Mouse (Mus musculus): ENCODE results near the gene Steap1. TPM values are rescaled to one million over a fixed set of nuclear protein-coding genes. Genes with fewer than 3 reads are reported as not detected.

Steap1 gene
- polyA plus RNA-seq, 1 experiment = 0.43 TPM

DNA sequence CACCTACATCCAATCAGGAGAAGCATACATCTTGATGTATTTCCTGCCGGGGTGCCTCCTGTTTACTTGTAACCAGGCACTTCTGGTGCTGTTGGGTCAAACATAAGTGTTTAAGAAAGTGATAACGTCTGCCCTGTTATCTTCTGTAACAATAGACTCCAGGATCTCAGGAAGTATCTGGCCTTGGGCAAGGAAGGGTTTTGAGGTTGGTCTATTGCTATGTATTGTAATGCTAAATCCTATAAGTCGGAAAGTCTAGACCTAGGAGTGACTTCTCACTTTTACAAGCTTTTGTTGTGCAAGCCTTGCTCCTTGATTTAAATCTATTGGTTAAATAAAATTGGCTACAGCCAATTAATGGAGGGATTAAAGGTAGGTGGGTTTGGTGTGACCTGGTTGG is 50.3 kb downstream of the Steap1 start:
- H3K36me3 ChIP-seq (ENCODE audit: control insufficient read depth, insufficient read depth, low read length) = no peaks in the 10 kb centered on the region
- no peak overlapping the region for H3K4me3 ChIP-seq (ENCODE audit: low read depth, low read length)
- no peaks in the 10 kb centered on the region; the same call in 1 of the 2 replicates for H3K4me1 ChIP-seq (ENCODE audit: control insufficient read depth, insufficient read depth, insufficient read length, low read length)
- WGBS = 52% methylated on average over 3 of the region's 3 CpGs
- H3K27me3 ChIP-seq (ENCODE audit: control insufficient read depth, insufficient read depth, low read length) = no peaks in the 10 kb centered on the region
- H3K27ac ChIP-seq (ENCODE audit: insufficient read depth, low read depth, low read length) = no peak overlapping the region
- TF ChIP-seq POLR2A (IDR thresholded peaks at IDR 0.05; ENCODE audit: low read depth, low read length) = no peak
- TF ChIP-seq CTCF (IDR thresholded peaks at IDR 0.05; ENCODE audit: extremely low read depth, insufficient read length, insufficient replicate concordance, low read depth, low read length) = no peak

DNA sequence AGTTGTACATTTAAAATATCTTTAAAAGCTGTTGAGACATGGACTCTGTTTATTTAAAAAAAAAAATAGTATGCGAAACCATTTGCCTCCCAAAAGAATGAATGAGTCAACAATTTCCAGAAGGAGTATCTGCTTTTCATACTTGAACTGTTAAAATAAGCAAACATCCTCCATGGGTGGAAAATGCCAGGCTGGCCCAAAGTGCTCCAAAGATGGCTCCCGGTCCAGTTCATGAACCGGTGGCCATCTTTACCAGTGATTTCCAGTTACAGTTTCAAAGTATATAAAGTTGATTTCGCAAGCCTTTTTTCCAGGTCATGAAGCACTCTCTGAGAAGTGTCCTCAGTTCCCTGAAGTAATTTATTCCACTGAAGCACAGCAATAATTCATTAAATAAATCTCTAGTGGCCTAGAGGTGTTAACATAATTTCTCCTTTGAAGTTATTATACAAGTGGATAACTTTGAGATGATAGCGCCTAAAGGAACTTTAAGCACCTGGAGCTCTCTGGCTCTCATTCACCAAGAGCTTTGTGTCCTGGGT is 53.7 kb downstream of the Steap1 start:
- no peaks in the 10 kb centered on the region for H3K36me3 ChIP-seq (ENCODE audit: control insufficient read depth, insufficient read depth, low read length)
- TF ChIP-seq POLR2A (IDR thresholded peaks at IDR 0.05; ENCODE audit: low read depth, low read length) (no peak), CTCF (IDR thresholded peaks at IDR 0.05; ENCODE audit: extremely low read depth, insufficient read length, insufficient replicate concordance, low read depth, low read length) (no peak)
- no peaks in the 10 kb centered on the region for H3K27me3 ChIP-seq (ENCODE audit: control insufficient read depth, insufficient read depth, low read length)
- H3K4me3 ChIP-seq (ENCODE audit: low read depth, low read length) = no peak overlapping the region
- H3K4me1 ChIP-seq (ENCODE audit: control insufficient read depth, insufficient read depth, insufficient read length, low read length) = no peaks in the 10 kb centered on the region; the same call in 1 of the 2 replicates
- H3K27ac ChIP-seq (ENCODE audit: insufficient read depth, low read depth, low read length) = no peak overlapping the region
- 93% methylated on average over 5 of the region's 5 CpGs for WGBS

DNA sequence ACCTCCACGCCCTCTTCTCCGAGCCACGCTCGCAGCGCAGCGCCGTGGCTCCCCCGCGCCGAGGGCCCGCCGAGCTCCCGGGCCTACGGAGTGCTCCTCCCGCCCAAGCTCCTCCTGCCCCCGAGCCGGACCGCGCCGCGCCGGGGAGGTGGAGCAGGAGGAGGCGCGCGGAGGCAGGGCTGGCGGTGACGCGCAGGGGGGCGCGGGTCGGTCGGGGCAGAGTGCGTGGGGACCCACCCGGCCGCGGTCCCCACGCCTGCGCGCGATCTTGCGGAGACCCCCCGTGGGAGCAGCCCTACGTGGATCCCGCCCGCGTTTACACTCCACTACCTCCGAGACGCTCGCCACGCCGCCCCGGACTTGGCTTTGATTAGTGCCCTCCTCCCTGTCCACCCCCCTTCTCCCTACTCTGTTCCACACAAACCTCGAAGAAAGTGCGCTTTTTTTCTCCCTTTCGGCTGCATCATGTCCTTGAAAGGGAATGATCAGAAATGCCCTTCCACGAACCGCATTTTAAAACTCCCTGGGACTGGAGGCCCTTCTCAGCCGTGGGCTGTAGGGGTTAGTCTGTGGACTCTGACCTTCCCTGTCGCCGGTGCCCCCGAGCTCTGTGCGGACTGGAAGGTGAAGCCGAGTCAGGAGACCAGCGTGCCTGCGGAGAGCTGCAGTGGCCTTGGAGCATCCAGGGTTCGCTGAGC is 55.0 kb downstream of the Steap1 start, which contains the start of gene Steap2:
TSS of gene Steap2 (minus strand) at position 623 of the 698 bp plus-strand sequence.
- 1% methylated on average over 66 of the region's 66 CpGs for whole genome bisulfite sequencing

DNA sequence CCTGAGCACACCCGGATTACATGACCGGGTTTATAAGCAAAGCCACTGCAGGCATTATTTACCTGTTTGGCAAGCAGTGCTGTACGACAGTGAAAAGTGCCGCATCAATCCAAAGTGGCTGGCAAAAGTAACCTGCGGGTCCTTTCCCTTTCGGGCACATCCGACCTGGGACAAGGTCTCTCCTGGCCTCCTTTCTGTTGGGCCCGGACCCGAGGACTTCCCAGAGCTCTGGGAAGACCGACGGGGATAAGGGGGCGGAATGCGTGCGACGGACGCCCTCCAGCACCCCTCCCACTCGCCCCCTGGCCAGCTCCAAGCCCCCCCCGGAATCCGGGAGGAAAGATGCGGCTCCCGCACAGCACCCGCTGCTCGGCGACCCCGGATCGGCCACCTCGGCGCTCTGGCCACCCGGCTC is 55.6 kb downstream of the Steap1 start:
- TF ChIP-seq POLR2A (IDR thresholded peaks at IDR 0.05; ENCODE audit: low read depth, low read length) (no peak), CTCF (IDR thresholded peaks at IDR 0.05; ENCODE audit: extremely low read depth, insufficient read length, insufficient replicate concordance, low read depth, low read length) (no peak)
- peaks cover 3% of the 10 kb centered on the region for H3K4me1 ChIP-seq (ENCODE audit: control insufficient read depth, insufficient read depth, insufficient read length, low read length)
- H3K27ac ChIP-seq (ENCODE audit: insufficient read depth, low read depth, low read length) = no peak overlapping the region
- H3K4me3 ChIP-seq (ENCODE audit: low read depth, low read length) = peak overlapping the region; percentile 97
- no peaks in the 10 kb centered on the region for H3K27me3 ChIP-seq (ENCODE audit: control insufficient read depth, insufficient read depth, low read length)
- no peaks in the 10 kb centered on the region for H3K36me3 ChIP-seq (ENCODE audit: control insufficient read depth, insufficient read depth, low read length)
- under 1% methylated on average over 27 of the region's 29 CpGs for WGBS

More for the DNA sequence above, 55.0 kb downstream of the Steap1 start, which contains the start of gene Steap2:
- H3K4me1 ChIP-seq (ENCODE audit: control insufficient read depth, insufficient read depth, insufficient read length, low read length) = peaks cover under 1% of the 10 kb centered on the region
- no peaks in the 10 kb centered on the region for H3K27me3 ChIP-seq (ENCODE audit: control insufficient read depth, insufficient read depth, low read length)
- no peak within 1 kb of the TSS for H3K27ac ChIP-seq (ENCODE audit: insufficient read depth, low read depth, low read length)
- H3K36me3 ChIP-seq (ENCODE audit: control insufficient read depth, insufficient read depth, low read length) = no peaks in the 10 kb centered on the region
- 0 out of 2 replicates have a peak, but pooled peaks have one; percentile 10 for TF ChIP-seq POLR2A (IDR thresholded peaks at IDR 0.05; ENCODE audit: low read depth, low read length)
- TF ChIP-seq CTCF (IDR thresholded peaks at IDR 0.05; ENCODE audit: extremely low read depth, insufficient read length, insufficient replicate concordance, low read depth, low read length) = no peak
- peak within 1 kb of the TSS; percentile 97 for H3K4me3 ChIP-seq (ENCODE audit: low read depth, low read length)

DNA sequence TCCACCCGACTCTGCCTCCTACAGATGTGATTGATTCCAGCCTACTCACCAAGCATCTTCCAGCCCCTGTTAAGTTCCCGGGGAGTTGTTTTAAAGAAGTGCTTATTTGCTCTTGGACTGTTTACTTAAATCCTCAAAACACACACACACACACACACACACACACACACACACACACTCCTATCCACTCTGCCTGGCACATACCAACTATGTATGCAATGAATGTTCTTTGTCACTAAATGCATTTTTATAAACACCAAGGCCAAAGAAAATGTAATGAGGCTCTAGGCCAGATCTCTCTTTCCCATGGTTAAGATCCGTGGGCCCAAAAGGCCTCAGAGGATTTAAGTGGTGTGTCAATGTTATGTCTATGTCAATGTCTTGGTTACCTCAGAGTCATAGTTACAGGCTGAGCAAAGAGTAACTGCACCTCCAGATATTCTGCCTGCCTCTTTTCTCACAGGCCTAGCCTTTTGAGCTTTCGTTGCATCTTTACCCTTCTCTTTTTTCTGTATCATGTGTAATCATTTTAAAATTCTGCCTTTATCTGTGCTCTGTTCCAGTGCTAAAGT is 56.9 kb downstream of the Steap1 start:
- Histone ChIP-seq H3K4me1 (ENCODE audit: control insufficient read depth, insufficient read depth, insufficient read length, low read length) (peaks cover 5% of the 10 kb centered on the region), H3K4me3 (ENCODE audit: low read depth, low read length) (no peak overlapping the region), H3K27ac (ENCODE audit: insufficient read depth, low read depth, low read length) (no peak overlapping the region), H3K36me3 (ENCODE audit: control insufficient read depth, insufficient read depth, low read length) (no peaks in the 10 kb centered on the region), H3K27me3 (ENCODE audit: control insufficient read depth, insufficient read depth, low read length) (no peaks in the 10 kb centered on the region)
- TF ChIP-seq POLR2A (IDR thresholded peaks at IDR 0.05; ENCODE audit: low read depth, low read length) (no peak), CTCF (IDR thresholded peaks at IDR 0.05; ENCODE audit: extremely low read depth, insufficient read length, insufficient replicate concordance, low read depth, low read length) (no peak)
- WGBS = 65% methylated on average over 4 of the region's 4 CpGs

DNA sequence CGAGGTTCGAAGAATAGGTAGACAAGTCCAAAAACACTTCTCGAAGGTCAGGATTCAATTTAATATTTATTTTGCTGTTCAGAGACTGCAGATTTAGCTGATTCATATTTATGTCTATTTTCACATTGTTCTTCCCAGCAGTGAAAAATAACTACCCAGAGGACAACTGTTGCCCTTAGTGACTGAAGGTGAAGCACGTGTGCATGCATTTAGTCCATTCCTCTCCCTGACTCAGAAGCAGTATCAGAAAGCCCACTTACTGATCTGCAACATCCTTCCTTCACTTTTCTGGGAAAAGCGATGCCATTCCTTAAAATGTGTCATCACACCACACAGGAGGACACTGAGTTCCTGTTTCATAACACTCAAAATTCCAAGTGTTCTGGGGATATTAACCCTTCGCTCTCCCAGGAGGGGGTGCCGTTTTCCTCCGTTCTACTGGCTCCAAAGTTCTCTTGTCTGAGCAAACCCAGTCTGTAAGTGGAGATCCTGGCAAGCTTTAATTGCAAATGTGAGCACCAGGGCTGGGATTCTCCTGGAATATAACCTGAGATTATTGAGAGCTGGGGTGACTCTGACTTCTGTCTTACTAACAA is 60.1 kb downstream of the Steap1 start:
- Histone ChIP-seq H3K4me1 (ENCODE audit: control insufficient read depth, insufficient read depth, insufficient read length, low read length) (peaks cover 5% of the 10 kb centered on the region), H3K27ac (ENCODE audit: insufficient read depth, low read depth, low read length) (no peak overlapping the region), H3K36me3 (ENCODE audit: control insufficient read depth, insufficient read depth, low read length) (no peaks in the 10 kb centered on the region), H3K27me3 (ENCODE audit: control insufficient read depth, insufficient read depth, low read length) (no peaks in the 10 kb centered on the region), H3K4me3 (ENCODE audit: low read depth, low read length) (no peak overlapping the region)
- 44% methylated on average over 8 of the region's 8 CpGs for WGBS
- TF ChIP-seq CTCF (IDR thresholded peaks at IDR 0.05; ENCODE audit: extremely low read depth, insufficient read length, insufficient replicate concordance, low read depth, low read length) (no peak), POLR2A (IDR thresholded peaks at IDR 0.05; ENCODE audit: low read depth, low read length) (no peak)

DNA sequence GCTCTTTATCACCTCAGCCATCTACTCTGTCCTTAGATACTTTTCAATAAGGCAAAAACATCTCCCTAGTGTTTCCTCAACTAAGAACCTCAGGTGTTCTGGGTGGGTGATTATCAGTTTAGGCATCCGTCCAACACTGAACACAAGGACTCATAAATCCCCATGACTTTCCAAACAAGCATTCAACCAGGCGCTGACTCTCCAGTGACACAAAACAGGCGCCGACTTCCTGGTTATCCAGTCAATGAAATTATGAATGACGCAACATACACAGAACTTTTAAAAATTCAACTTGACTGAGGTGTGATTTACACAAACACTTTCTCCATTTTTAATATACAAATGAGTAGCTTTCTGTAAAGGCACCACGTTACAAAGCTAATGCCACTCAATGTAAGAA is 60.9 kb downstream of the Steap1 start:
- no peak overlapping the region for H3K27ac ChIP-seq (ENCODE audit: insufficient read depth, low read depth, low read length)
- H3K4me1 ChIP-seq (ENCODE audit: control insufficient read depth, insufficient read depth, insufficient read length, low read length) = peaks cover 5% of the 10 kb centered on the region; the same call in 1 of the 2 replicates
- TF ChIP-seq POLR2A (IDR thresholded peaks at IDR 0.05; ENCODE audit: low read depth, low read length) = no peak
- TF ChIP-seq CTCF (IDR thresholded peaks at IDR 0.05; ENCODE audit: extremely low read depth, insufficient read length, insufficient replicate concordance, low read depth, low read length) = no peak
- 25% methylated on average over 6 of the region's 6 CpGs for whole genome bisulfite sequencing
- H3K4me3 ChIP-seq (ENCODE audit: low read depth, low read length) = no peak overlapping the region
- H3K27me3 ChIP-seq (ENCODE audit: control insufficient read depth, insufficient read depth, low read length) = no peaks in the 10 kb centered on the region
- H3K36me3 ChIP-seq (ENCODE audit: control insufficient read depth, insufficient read depth, low read length) = no peaks in the 10 kb centered on the region
